Mouse (Mus musculus) left cerebral cortex, adult 11 months (tissue): ENCODE measurements around the gene Dgat2.

Experiments used
- DNase-seq: peaks from one replicate; pipeline ENCODE4 v3.0.0; 2022; ENCODE audit warnings: low spot score

The Dgat2 gene

DNA sequence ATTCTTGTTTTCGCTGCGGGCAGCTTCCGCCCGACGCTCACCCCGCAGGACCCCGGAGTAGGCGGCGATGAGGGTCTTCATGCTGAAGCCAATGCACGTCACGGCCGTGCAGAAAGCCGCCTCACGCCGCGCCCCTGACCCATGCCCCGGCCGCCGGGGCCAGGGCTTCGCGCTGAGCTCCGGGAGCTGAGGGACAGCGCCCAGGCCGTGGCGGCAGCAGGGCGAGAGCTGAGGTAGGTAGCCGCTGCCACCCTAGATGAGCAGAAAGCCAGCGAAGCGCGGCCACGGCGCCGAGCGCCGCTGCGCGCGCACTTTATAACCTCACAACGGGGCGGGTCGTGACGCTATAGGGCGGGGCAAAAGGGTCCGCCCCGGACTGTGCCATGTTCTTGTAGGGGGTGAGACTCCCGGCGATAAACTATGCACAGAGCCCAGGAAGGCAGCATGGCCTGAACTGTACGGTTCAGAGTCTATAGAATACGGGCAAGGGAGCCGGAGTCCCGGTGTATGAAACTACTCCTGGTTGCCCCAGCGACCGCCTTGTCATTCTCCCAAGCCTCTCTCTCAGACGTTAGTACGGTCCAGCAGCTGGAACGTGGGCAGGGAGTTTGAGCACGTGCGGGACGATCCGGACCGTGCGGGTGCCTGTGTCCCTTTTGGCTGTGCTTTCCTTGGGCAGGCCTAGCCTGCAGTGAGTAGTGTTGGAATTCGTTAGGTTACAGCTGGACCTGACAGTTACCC lies at the start of gene Dgat2:
TSS of gene Dgat2 (minus strand) at position 288 of the 741 bp plus-strand sequence.
- DNase-seq: peak; percentile 79

DNA sequence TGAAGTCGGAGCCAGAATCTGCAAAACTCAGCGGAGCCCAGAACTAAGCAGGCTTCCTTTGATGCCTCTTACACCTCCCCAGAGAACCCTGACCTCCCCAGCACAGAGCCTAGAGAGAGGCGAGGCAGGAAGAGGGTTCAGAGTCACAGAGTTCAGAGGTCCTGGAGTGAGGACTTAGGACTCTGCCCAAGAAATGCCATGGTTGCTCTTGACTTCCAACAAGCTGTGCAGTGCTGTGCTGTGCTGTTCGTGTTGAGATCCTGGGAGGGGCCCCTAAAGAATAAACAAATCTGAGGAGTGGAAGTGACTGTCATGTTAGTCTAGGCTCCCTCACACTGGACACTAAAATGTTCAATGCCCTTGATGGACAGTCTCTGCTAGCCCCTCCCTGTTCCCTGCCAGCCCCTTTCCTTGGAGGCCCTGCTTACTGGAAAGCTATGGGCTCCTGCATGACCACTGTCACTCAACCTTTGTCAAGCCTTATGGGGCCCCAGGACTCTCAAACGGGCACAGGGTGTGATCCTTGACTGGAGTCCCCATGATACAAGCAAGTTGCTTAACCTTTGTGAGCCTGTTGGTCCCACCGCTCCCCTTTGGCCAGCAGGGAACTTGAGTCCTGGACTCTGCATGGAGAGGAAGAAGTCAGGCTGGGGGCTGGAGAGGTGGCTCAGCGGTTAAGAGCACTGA lies 47.7 kb upstream of the Dgat2 start:
- no peak for DNase-seq

DNA sequence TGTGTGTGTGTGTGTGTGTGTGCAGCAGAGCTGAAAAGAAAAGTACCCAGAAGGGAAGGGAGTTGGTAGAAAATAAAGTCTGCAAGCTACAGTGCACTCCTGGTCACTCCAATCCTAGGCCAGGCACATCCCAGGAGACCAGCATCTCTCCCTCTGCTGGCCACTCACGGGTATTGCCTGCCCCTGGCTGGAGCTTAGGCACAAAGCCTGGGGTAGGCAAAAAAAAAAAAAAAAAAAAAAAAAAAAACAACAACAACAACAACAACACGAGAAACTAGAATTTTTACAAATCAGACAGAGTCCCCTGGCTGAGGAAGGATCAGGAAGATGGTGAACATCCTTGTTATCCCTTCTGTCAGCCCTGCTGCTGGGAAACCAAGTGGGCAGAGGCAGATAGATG lies 46.9 kb upstream of the Dgat2 start:
- DNase-seq: no peak

DNA sequence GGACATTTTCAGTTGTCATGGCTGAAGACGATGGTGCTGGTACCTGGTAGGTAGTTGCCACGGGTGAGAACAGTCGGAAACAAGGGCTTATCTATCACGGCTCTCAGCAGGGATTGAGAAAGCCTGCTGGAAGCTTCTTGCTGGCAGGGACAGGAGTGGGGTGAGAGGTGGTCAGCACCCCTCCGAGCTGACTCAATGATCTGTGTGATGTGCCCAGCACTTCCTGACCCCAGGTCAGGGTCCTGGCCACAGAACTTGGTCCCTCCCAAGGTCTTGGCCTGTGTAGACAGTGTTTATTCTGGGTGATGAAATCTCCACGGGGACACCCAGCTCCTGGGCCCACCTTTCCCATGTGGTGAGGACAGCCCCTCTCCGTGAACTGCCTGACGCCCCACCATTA lies 46.3 kb upstream of the Dgat2 start:
- DNase-seq: no peak

DNA sequence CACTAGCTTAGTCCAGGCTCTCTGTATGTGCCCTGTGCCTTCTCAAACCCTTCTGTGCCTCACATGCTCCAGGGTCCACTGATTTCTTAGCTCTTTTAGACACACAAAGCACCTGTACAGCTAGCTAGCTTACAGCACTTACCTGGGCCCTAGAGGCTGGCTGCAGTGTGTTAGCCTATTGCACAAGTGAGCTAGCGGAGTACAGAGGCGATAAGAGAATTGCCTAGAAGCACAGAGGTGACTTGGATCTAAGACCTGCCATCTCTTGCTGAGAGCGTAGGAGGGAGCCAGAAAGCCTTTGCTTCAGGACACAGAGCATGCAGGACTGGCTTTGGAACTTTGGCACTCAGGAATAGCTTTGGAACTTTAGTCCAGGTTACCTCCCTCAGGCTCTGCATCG lies 44.7 kb upstream of the Dgat2 start:
- no peak for DNase-seq

DNA sequence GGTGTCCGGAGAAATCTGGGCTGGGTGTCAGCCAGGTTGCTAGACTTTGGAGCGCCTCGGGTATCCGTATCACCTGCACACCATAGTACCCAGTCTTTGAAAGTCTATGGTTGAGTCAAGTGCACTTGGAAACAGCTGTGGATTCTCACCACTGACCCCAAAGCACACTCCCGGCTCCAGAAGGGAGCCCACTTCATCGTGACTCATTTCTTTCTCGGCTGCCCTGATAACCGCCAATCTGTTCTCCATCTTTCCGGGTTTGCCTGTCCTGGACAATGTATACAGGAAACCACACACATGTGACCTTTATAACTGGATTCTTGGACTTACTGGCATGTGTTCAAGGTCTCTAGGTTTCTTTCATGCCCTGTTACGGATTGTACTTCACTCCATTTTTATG lies 44.1 kb upstream of the Dgat2 start:
- no peak for DNase-seq

DNA sequence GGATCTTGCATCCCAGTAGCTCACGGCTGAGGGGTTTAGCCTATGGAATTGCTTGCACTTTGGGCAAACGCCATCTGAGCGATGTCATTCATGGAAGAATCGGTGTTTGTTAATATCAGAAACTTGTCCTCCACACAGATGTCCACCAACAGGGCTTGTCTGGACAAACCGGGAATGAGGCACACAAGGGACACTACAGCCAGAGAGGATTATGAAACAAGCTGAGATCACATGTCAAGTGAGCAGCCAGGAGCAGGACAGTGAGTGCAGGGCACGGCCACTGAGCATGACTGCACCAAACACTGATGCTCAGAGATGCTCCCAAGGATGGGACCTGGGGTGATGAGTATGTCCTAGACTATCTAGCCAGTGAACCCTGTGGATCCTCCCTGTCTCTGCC lies 42.9 kb upstream of the Dgat2 start:
- no peak for DNase-seq

DNA sequence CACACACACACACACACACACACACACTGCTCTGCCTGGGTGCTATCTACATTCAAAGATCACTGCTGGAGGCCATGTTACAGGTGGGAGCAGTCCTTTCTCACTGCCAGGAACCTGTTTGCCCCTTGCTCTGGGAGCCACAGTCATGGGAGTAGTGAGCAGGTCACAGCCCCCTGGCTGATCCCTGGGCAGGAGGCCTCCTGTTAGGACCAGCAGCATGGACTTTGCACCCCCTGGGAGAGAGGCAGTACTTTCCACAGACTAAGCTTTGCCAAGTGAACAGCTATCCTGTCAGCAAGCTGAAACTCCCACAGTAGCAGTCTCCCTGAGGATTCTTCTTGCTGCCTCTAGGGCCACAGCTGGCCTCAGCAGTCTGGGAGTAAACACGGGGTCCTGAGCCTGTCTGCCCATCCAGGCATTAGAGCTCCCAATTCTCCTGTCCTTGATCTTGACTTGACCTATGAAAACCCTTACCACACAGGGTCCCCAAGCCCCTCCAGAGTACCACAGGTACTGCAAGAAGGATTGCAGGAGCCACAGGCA lies 42.2 kb upstream of the Dgat2 start:
- DNase-seq: no peak

DNA sequence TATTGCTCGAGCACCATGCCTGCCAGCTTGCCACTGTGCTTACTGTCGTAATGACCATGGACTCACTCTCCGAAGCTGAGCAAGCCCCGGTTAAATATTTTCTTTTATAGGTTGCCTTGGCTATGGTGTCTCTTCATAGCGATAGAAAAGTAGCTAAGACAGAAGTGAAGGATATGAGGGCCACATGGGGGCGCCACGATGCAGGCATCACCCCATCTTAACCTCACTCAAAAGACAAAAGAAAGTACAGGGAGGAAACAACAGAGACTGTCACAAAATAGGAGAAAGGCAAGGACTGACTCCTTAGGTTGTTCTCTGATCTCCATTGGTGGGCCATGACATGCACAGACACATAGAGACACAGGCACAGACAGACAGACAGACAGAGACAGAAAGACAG lies 41.7 kb upstream of the Dgat2 start:
- DNase-seq: no peak

DNA sequence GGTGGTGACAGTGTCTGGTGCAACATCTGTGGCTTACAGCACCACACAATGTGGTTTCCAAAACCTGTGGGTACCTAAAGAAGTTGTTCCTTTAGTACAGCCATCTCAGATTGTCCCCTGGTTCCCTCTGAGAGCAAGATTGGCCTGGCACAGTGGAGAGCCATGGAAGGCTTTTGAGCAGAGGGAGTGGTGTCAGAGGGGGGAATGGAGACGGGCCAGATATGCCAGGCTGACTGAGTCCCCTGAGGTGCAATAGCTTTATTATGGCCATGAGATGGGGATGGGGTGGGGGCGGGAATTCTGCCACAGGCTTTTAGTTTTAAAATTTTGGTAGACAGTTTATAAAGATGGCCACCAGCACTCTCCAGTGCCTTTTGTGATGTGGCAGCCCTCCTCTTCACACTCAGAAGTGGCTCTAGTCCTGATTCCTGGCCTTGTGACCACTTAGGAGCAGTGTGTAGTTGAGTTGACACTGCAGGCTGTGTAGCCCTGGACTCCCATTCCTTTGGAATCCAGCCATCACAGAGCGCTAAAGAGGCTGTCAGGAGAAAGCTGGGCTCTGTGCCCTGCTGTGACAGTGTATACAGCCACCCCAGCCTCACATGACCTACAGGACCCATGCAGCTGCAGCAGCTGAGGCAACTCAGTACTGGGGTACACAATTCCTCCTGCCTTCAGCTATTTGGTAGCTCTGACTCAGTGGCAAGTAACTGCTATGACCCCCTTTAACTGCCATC lies 35.0 kb upstream of the Dgat2 start:
- DNase-seq: peak; percentile 57

DNA sequence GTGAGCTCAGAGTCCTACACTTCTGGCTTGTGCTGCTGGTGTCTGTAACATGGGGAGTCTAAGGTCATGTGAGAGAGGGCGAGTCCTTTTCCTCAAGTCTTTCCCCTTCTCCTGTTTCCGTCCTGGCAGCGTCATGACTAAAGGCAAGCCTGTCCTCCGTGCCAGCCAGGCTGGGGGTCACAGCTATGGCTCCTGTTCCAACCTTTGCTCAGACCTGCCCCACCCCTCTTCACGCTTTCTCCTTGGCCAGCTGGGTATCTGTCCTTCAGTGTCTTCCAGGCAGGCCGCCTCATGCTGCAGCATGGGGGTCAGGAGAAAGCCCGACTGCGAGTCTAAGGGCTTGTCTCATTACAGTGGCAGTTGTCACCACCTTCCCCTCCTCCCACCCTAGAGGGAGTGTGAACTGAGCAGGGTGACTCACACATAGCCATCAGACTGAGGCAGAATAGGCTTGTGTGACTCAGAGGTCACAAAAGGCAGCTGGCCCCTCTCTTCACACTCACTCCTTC lies 32.9 kb upstream of the Dgat2 start:
- DNase-seq: no peak

DNA sequence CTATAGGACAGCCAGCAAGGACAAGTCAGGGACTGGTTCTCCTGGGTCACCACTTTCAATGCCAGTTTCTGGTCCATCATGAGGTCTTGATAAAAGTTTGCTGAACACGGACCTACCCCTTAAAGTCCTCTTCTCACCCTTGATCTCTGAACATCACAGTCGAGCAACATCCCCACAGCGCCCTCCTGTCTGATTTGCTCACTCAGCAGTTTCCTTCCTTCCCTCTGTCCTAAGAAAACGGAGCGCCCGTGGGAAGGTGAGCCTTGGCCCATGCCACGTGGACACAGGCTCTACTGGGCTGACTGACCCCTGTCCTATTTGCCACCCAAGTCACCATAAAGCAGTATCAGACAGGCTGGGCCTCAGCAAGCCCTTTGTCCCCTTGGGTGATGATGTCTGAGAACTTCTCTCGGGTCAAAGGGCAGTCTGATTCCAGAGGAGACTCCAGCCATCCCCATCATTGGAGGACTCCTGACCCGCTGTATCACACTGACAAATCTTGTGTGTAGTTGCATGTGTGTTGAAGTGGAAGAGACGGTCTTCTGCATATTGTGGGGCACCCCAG lies 32.2 kb upstream of the Dgat2 start:
- no peak for DNase-seq

DNA sequence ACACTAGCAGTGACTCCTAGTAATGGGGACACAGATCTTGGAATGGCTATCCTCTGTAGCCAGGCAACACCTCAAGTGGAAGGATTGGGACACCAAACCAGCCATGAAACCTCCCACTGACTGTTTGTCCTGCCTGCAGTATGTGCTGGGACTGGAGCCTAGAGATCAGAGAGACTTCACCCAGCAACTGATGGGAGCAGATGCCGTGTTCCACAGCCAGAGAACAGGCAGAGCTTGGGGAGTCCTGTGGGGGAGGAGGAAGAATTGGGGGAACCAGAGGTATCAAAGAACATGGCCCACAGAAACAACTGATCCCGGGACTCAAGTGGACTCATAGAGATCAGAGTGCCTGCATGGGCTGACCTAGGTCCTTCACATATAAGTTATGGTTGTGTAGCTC lies 31.2 kb upstream of the Dgat2 start:
- no peak for DNase-seq

DNA sequence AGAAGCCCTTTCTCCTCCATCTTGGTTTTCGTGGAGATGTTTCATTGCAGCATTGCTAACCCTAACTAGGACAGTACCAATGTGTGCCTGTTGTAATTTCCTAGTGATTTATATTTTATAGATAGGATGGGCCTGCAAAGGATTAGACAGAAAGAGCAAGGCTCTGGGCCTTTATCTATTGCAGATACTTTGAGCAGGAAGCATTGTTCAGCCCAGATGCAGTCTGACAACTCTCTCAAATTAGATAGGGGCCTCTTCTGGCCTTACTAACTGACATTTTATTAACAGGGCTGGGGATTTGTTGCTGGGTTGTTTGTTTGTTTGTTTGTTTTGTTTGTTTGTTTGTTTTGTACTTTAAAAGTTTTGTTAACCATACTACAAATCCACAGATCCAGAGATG lies 30.5 kb upstream of the Dgat2 start:
- no peak for DNase-seq

DNA sequence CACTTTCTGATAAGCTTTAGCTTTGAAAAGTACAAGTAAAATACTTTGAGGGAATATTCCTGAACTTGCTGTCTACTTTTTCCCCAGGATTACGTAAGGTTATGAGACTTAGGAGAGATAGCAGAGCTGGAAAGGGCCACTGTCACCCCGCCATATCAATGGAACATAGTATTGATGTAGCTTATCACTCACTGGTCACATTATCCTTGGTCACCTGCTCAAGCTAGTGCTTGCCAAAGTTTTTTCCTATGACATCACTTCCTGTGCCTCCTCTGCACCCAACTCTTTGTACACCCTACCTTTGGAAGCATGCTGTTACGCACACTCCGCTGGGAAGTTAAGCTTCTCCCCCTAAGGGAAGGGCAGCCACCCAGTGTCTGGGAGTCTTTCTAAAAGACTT lies 26.2 kb upstream of the Dgat2 start:
- DNase-seq: no peak

DNA sequence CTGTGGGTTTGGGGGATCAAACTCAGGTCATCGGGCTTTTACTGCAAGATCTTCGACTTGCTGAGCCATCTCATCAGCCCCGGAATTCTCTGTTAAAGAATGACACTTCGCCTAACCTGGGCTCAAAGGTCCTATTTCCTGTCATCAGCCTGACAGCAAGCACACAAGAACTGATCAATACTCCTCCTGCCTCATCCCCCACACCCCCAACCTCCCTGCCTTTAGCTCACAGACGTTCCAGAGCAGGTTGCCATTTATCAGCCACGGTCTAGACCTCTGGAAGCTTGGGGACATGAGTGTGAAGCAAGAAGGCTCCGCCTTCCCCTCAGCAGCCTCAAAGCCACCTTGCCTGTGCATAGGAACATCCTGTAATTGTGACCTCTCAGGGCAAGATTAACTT lies 23.8 kb upstream of the Dgat2 start:
- no peak for DNase-seq

DNA sequence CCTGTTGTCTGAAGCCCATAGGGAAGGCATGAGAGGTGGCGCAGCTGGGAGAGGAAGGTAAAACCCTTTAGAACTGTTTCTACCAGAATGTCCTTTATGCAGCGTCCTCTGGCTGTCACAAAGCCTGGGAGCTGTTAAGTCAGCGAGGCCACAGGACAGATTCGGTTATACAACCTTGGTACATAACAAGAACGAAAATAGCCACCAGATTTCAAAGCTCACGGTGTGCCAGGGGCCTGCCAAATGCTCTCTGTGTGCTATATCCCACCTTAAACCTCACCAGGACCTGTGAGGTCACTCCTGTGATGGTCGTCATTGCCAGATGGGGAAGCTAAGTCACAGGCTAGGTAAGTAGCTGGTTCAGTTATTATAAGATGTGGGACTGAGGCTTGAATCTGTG lies 19.6 kb upstream of the Dgat2 start:
- no peak for DNase-seq

DNA sequence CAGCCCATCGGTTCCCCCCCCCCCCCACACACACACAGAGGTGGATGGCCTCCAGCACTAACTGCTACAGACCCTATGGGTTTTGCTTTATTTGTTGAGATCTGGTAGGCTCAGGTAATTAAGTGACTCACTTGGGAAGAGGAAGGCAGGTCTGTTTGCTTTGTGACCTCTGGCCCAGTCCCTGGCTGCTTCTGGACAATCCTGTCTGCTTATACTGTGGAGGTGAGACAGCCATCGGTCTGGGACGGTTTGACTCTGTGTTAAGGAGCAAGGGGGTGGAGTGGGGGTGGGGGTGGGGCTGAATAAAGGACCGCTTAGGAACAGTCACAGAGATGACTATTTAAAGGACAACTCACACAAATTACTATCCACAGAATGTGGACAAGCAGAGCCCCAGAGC lies 17.8 kb upstream of the Dgat2 start:
- DNase-seq: no peak

DNA sequence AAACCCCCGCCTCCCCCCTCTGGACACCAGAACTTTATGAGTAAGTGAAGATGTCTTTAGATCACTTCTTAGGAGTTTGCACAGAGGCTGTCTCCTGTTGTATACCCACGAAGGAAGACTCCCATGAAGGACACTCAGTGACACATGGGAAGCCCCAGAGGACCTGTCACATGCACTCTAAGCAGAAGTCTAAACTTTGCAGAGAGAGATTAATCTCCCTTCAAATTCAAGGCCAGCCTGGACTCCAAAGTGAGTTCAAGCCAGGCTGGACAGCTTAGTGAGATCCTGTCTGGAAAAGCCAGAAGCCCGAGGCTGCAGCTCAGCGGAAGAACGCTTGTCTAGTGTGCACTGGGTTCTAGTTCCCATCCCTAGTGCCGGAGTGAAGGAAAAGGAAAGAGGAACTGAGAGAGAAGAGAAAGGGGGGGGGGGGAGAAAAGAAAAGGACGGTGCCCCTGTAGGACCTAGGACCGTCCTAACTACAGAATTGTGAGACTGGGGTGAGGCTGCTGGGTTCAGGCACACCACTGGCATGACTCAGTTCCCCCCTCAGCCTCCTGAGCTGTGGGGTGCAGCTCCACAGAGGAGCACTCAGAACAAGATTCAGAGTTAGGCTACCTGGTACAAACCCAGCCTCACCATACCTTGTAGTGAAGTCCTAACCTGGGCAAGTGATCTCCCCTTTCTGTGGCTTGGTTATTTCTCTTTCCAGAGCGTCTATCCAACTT lies 17.1 kb upstream of the Dgat2 start:
- no peak for DNase-seq

DNA sequence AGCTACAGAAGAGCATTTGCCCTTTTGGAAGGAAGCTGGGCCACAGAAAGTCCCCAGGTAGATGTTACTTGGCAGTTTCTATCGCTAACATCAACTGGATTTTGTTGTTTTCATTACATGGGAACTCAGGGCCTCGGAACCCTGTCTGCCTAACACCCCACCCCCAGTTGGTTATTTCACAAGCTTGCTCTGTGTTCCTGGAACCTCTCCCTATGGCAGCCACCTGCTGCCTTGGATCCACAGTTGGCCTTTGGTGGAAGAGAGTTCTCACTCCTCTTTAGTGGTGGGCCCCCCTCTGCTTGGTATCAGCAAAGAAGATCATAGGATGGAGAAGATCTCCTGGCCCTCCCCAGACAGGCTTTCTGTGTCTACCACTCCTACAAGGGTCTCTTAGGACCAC lies 16.3 kb upstream of the Dgat2 start:
- no peak for DNase-seq

DNA sequence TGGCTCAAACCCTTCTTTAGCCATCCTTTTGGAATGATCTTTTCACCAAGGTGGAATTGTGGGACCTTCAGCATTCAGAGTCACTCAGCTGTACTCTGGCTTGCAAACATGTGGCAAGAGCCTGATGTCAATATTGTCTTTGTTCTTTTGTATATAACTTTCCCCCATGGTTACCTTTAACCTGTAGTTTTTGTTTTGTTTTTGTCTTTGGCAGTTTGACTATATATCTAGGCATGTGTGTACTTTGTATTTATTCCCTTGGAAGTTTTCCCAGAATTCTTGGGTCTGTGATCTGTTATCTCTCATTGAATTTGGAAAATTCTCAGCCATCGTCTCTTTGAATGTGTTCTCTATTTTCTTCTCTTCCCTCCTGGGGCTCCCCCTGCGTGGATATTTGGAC lies 12.0 kb upstream of the Dgat2 start:
- no peak for DNase-seq

DNA sequence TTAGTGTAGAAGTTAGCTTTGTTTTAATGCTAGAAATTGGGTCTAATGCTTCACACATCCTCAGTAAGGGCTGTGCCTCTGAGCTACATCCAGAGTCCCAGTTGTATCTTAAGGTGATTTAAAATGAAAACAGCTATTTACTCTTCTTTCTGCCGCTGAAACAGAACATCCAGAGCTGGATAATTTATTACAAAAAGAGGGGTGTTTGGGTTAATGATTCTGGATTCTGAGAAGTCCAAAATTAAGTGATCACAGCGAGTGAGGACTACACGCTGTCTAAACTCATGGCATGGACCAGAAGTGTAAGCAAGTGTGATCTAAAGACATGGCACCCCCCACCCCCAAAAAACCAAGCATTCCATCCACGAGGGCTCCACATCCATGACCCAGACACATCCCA lies 11.4 kb upstream of the Dgat2 start:
- DNase-seq: no peak
